Mouse (Mus musculus) cerebellum, adult 11 months (tissue): ENCODE results near the gene Phf3.

Experiments used
- DNase-seq: peaks from one replicate; pipeline ENCODE4 v3.0.0; 2022

The Phf3 gene

DNA sequence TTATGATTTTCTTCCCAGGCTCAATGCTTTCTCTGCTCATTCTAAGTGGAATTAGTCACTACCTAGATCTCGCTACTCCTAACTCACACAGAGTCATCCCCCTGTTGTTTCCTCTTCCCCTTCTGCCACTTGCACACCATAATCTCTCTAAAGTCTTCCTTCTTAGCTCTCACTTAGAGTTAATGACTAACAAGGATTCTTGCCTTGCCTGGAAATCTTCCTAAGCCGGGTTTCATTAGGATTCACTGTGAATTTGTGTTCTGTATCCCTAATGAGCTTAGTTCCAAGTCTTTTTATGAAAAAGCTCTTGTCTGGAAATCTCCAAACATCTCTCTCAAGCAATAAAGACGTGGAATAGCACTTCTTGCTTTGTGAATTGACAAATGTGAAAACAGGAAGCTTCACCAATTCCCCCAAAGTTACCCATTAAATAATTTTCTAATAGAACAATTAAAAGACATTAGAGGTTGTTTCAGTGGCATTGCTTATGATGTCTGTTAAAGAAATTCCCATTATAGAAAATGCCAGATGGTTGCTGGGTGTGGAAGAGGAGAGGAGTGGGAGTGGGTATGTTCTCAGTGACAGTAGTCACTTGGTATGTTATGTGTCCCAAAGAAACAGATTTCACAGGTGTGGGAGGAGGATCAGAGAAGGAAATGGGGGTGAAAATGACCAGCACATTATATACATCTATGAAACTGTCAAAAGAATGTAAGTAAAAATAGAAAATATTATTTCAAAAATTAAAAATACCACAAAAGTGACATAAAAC, 118.1 kb downstream of the Phf3 start:
- DNase-seq: no peak
